Mouse (Mus musculus) gonadal fat pad, adult 2 months (tissue): ENCODE measurements around the gene Adgrv1. TPM values are rescaled to one million over a fixed set of nuclear protein-coding genes. Genes with fewer than 3 reads are reported as not detected.

Source experiments
- DNase-seq: peaks from one replicate; pipeline ENCODE4 v3.0.0-alpha.2; 2012; ENCODE audit warnings: low read depth
- polyA plus RNA-seq: library from polyadenylated mRNA; depleted of rRNA; stranded (reverse); fragments of >200 nt; gene quantifications from 2 replicates; pipeline ENCODE4 v1.2.3, GENCODE M21; 2012; rRNA removed

Gene Adgrv1
- polyA plus RNA-seq, 1 experiment = 0.45 TPM

GRCm38 (mm10) chr13:81050911-81051310, 582.0 kb downstream of the Adgrv1 start:
- DNase-seq = no peak

- DNase-seq = no peak
These were observed 587.6 kb downstream of the Adgrv1 start for GRCm38 (mm10) chr13:81045345-81045744.

Other genes with a start within 250 kb of the Adgrv1 start
- 3.3 and 4.8 TPM in 2 replicates for gene Lysmd3, start 24.5 kb upstream of the Adgrv1 start, polyA plus RNA-seq
- gene Polr3g, start 77.9 kb upstream of the Adgrv1 start, polyA plus RNA-seq = 5.1 and 5.6 TPM in 2 replicates
- 4.6 and 6.2 TPM in 2 replicates for gene Mblac2, start 78.2 kb upstream of the Adgrv1 start, polyA plus RNA-seq
- 9.4 and 16.4 TPM in 2 replicates for gene Cetn3, start 149.9 kb upstream of the Adgrv1 start, polyA plus RNA-seq